Mouse (Mus musculus): ENCODE results near the gene Pus1. TPM values are rescaled to one million over a fixed set of nuclear protein-coding genes. Genes with fewer than 3 reads are reported as not detected.
A peak's percentile ranks its signal among the peaks of the same experiment; 100 is the strongest.

Pus1 gene
- 10 to 100 TPM; 19.3 to 23.8 TPM for total RNA-seq (2021)

- DNase-seq, result peak; percentile 96 to 98
- intact Hi-C loops (cut with DNase I), result loop anchor here (5.0 kb wide), 1 partner anchor 57 kb away; the partner anchor contains the start of genes Chek2 and Hscb
Observed at GRCm38 (mm10) chr5:110779998-110780760, at the start of gene Pus1. TSS of gene Pus1 (minus strand) at chr5:110780659.

GRCm38 (mm10) chr5:110827576-110827975 is 47.1 kb upstream of the Pus1 start:
- intact Hi-C loops (cut with DNase I), result no loop called here
- DNase-seq, result no peak

DNA sequence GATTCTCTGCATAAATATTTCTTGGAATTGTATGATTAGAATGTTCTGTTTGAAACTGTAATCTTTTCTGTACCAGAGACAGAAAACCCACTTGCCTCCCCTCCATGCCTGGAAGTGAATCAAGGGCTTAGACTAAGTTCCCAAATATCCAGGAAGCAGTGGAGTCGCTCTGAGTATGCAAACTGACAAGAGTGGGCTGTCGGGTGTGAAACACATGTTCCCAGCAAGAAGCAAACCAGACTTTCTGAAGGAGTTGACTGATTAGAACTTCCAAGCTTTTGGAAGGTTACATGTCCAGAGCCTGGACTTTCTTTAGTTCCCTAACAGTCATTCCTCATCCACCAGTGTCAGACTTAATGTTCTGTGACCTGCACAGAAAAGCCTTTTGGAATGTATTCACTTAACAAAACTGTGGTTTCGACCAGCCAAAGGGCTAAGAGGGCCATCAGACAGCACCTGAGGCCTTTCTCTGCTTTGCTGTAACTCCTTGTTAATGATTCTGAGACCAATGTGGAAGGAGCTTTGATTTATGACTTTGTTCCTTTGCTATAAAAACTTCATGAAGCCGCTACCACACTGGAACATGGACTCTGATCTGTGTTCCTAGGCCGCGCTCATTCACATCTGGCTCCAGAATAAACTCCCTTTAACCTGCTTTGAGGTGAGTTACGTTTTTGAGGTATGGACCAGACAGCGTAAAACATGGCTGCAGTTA is 46.5 kb upstream of the Pus1 start:
- intact Hi-C loops (cut with DNase I), result no loop called here
- DNase-seq, result no peak

- intact Hi-C loops (cut with DNase I), result no loop called here
- no peak for DNase-seq
Observed at GRCm38 (mm10) chr5:110824421-110824820, 44.0 kb upstream of the Pus1 start.

GRCm38 (mm10) chr5:110809667-110810325 is 29.3 kb upstream of the Pus1 start, which contains the start of gene Ulk1:
TSS of gene Ulk1 (minus strand) at chr5:110810097.
- DNase-seq, result peak; percentile 100
- intact Hi-C loops (cut with DNase I), result no loop called here

- peak; percentile 48 to 57 for DNase-seq
- intact Hi-C loops (cut with DNase I), result no loop called here
Observed at GRCm38 (mm10) chr5:110808821-110809666, 28.6 kb upstream of the Pus1 start.

- DNase-seq, result peak; percentile 94
- intact Hi-C loops (cut with DNase I), result no loop called here
Observed at GRCm38 (mm10) chr5:110808061-110808631, 27.7 kb upstream of the Pus1 start.

GRCm38 (mm10) chr5:110807453-110807852 is 27.0 kb upstream of the Pus1 start:
- no peak for DNase-seq
- intact Hi-C loops (cut with DNase I), result no loop called here

GRCm38 (mm10) chr5:110806676-110807075 is 26.2 kb upstream of the Pus1 start:
- intact Hi-C loops (cut with DNase I), result no loop called here
- DNase-seq, result peak in 1 of 2 experiments; percentile 35

- DNase-seq, result no peak
- intact Hi-C loops (cut with DNase I), result no loop called here
Observed at GRCm38 (mm10) chr5:110806154-110806553, 25.7 kb upstream of the Pus1 start.

DNA sequence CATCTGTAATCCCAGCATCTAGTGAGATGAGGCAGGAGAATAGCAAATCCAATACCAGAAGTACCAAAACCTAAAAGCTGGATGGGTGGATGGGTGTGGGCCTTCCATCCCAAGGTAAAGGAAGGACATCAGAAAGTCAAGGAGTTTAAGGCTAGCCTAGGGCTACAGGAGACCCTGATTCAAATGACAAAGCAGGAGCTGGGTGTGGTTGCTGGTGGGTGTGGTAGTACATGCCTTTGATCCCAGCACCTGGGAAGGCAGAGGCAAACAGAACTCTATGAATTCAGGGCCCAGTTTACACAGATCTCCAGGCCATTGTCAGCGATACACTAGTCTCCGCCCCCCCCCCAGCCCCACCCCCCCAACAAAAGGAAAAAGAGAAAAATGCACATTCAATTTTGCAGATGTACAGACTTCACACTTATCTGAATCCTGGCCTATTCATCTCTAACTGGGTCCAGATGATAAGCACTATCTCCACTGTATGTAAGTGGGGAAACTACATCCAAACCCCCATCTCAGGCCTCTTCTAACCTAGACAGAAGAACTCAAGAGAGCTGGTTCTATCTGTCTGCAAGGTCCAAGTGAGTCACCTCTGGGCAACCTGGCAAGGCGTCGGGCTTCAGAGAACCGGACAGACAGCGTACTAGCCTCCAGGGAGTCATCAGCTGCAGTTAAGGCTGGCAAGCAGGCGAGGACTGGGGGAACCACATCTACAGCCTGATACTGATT is 23.7 kb upstream of the Pus1 start:
- intact Hi-C loops (cut with DNase I), result no loop called here

GRCm38 (mm10) chr5:110802809-110803208 is 22.4 kb upstream of the Pus1 start:
- DNase-seq, result no peak
- intact Hi-C loops (cut with DNase I), result no loop called here

More for the DNA sequence above, 23.7 kb upstream of the Pus1 start:
- DNase-seq, result peak in 1 of 2 experiments; percentile 25

DNA sequence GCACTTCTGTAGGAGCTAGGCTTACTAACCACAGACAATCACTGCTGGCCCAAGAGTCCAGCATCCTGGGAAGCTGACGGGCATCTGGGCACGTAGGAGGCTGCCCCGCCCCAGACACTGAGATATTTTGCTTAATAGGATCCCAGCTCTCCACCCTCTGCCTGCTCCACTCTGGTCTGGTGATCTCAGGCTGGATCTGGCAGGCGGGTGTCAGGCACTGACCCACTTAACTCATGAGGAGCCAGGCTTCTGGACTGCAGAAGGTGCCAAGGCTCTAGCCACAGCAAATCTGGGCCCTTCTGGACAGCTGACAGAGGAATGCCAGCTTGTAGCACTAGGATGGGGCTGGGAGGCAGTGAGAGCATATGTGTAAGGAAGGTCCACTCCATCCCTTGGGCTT is 21.7 kb upstream of the Pus1 start:
- DNase-seq, result peak; percentile 47 to 67

DNA sequence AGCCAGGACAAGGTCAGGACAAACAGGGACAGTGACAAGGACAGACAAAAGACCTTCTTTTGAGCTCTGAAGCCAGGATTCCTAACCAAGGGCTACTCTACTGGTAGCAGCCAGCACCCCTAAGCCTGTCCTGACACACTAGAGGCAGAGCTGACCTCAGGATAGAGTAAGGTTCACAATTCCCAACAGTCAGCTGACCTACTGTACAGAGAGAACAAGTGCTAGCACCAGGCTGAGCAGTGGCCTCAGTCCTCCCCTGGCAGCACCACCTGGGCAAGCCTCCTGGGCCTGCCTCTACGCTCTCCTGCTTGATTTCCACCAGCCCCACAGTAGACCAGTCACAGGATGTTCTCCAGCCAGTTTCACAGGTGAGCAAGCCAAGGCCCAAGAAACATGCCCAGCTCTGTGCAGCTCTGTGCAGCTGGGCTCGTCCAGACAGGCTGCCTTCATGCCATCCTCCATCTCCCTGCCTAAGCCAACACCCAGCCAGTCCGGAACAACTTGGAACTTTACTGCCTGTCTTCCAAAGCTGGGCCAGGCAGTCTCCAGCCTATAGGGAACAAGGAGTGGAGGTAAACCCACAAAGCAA is 20.7 kb upstream of the Pus1 start:
- DNase-seq, result no peak

More for the DNA sequence above, 21.7 kb upstream of the Pus1 start:
- intact Hi-C loops (cut with DNase I), result no loop called here

DNA sequence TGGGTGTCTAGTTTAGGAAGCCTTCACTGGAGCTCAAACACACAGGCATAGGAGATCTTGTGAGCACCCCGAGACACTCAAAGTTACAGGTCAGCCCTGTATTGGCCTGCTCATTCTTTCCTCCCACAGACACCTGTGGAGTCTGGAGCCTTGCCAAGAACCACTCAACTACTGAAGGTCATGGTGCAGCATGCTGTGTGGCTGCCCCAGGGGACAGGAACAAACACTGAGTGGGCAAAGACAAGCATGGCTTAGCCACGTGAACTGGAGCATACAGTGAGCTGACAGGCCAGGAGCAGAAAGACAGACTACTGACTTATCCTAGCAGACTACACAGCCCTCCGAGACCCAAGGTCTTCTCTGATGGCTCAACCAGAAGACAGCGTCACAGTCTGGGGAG is 17.2 kb upstream of the Pus1 start:
- intact Hi-C loops (cut with DNase I), result no loop called here
- DNase-seq, result peak; percentile 57 to 62

More for the DNA sequence above, 20.7 kb upstream of the Pus1 start:
- intact Hi-C loops (cut with DNase I), result no loop called here

GRCm38 (mm10) chr5:110794363-110794762 is 13.9 kb upstream of the Pus1 start:
- no peak for DNase-seq
- intact Hi-C loops (cut with DNase I), result no loop called here

GRCm38 (mm10) chr5:110788684-110789083 is 8.2 kb upstream of the Pus1 start:
- intact Hi-C loops (cut with DNase I), result loop anchor here (2.0 to 5.0 kb wide), 2 partner anchors 134 to 469 kb away; no protein-coding TSS in a partner anchor
- DNase-seq, result peak; percentile 61 to 79

DNA sequence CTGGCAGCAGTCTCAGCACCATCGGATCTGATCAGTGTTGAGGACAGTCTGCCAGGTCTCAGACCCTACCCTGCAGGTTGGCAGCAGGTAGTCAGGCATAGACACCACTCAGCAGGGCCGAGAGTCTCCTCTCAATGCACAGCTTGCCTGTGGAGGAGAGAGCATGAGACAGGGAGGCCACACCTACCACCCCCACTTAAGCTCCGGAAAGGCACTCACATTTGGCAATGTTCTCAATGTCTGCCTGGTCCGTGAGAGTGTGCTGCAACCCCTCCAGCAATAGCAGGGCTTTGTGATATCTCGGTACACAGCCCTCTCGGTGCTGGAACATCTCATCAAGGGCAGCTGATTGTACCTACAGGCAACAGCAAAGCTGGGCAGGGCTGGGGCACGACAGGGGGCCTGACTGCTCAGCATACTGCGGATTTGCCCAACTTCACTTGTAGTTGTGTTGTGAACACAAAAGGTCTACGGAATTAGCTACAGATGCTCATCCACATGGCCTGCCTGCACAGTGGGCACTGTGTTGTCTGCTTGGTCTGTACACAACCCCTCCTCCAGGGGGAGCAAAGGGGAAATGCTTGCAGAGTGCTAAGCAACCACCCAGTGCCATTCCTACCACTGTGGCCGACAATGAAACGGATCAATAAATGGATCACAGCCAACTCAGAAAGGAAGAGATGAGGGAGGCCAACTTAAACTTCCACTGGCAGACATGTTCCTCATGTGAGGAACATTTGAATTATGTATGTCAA is 5.8 kb upstream of the Pus1 start:
- intact Hi-C loops (cut with DNase I), result loop anchor here (5.0 kb wide), 1 partner anchor 471 kb away; no protein-coding TSS in a partner anchor
- peak in 1 of 2 experiments; percentile 48 for DNase-seq
